Mouse (Mus musculus): ENCODE data around the gene Fgf2.

- no peak for TF ChIP-seq JUND (conservative IDR thresholded peaks at IDR 0.05; ENCODE audit: low read depth, low read length)
- TF ChIP-seq E2F4 (IDR thresholded peaks at IDR 0.05; ENCODE audit: insufficient replicate concordance, low read depth, low read length): no peak
- no peak for TF ChIP-seq MAX (IDR thresholded peaks at IDR 0.05; ENCODE audit: low read length)
- TF ChIP-seq POLR2A (IDR thresholded peaks at IDR 0.05; ENCODE audit: low read depth, low read length): no peak
- no peak for TF ChIP-seq MAFK (IDR thresholded peaks at IDR 0.05; ENCODE audit: insufficient replicate concordance, low read length)
- TF ChIP-seq IRF4 (IDR thresholded peaks at IDR 0.05; ENCODE audit: low read depth, low read length): no peak
- no peak for TF ChIP-seq CTCF (conservative IDR thresholded peaks at IDR 0.05 in 1 of 2, IDR thresholded peaks at IDR 0.05 in 1 of 2; ENCODE audit: low read depth in 2 of 2, low read length in 2 of 2)
- no peak for TF ChIP-seq ZNF384 (IDR thresholded peaks at IDR 0.05; ENCODE audit: low read depth, low read length)
- TF ChIP-seq HCFC1 (IDR thresholded peaks at IDR 0.05; ENCODE audit: low read depth, low read length): no peak
- TF ChIP-seq TCF12 (IDR thresholded peaks at IDR 0.05; ENCODE audit: low read depth, low read length): no peak
- no peak for TF ChIP-seq USF1 (IDR thresholded peaks at IDR 0.05; ENCODE audit: low read depth, low read length)
Measured at GRCm38 (mm10) chr3:37316233-37316632, 31.9 kb upstream of the Fgf2 start.
